Mouse (Mus musculus) myocyte (in vitro differentiated cells): Measurements from ENCODE around the gene Serpina3m.

Experiments
- POLR2AphosphoS2 ChIP-seq: IDR thresholded peaks from one replicate; pipeline ENCODE4 v1.6.1; 2011; ENCODE audit warnings: low read depth, control low read depth; ENCODE audit not compliant: insufficient read length
- REST ChIP-seq: IDR thresholded peaks from one replicate; pipeline ENCODE4 v1.6.1; 2011; ENCODE audit warnings: mild to moderate bottlenecking, control low read depth, moderate library complexity; ENCODE audit not compliant: insufficient read depth, insufficient read length

DNA sequence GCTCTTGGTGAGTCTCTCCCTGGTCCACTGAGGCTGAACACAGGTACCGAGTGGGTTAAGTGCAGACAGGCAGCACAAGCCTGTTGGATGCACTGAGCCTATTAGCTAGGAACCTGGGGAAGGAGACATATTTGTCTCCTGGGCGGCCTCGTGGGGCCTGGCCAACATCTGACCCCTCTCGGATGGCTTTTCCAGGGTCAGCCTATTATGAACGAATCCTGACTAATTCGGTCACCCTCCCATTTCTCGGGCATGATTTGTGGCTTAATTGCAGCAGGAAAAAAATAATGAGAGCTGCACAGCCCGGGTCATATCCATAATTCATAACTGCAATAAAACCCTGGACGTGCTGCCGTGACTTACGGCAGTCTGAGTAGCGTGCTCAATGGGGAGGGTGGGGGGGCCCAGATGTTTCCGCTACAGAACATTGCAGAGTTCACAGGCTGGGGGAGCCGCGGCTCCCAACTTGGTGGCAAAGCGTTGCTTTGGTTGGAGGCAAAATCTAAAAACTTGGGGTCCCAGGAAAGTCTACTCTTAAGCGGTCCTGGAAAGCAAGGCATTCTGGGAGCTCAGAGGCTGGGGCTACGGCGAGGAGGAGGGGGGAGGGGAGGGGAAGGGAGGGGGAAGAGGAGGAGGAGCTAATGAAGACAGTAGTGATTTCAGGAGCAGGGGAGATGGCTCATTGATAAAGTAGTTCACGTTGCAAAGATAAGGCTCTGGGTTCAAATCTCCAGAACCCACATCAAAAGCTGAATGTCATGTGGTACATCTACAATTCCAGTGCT, 95.9 kb downstream of the Serpina3m start:
- TF ChIP-seq REST (no peak), POLR2AphosphoS2 (no peak)
